Mouse (Mus musculus) G1E (cell line): ENCODE data around the gene Atp13a4.

ENCODE experiments used
- CTCF ChIP-seq: IDR thresholded peaks from 2 replicates; pipeline ENCODE4 v1.5.1; 2012; ENCODE audit warnings: low read depth, low read length, inconsistent platforms, mixed read lengths
- GATA1 ChIP-seq: IDR thresholded peaks from 2 replicates; pipeline ENCODE4 v1.6.1; 2012; ENCODE audit warnings: borderline replicate concordance, low read length, inconsistent platforms, mixed read lengths
- GATA2 ChIP-seq: IDR thresholded peaks from 2 replicates; pipeline ENCODE4 v1.6.1; 2012; ENCODE audit warnings: low read depth, low read length, inconsistent platforms, borderline replicate concordance
- POLR2AphosphoS5 ChIP-seq: IDR thresholded peaks from 2 replicates; pipeline ENCODE4 v1.6.1; 2012; ENCODE audit warnings: low read depth, low read length, inconsistent platforms; ENCODE audit not compliant: insufficient replicate concordance
- TAL1 ChIP-seq: conservative IDR thresholded peaks from 2 replicates; pipeline ENCODE4 v1.6.1; 2012; ENCODE audit warnings: low read depth, low read length, inconsistent platforms, mixed read lengths

DNA sequence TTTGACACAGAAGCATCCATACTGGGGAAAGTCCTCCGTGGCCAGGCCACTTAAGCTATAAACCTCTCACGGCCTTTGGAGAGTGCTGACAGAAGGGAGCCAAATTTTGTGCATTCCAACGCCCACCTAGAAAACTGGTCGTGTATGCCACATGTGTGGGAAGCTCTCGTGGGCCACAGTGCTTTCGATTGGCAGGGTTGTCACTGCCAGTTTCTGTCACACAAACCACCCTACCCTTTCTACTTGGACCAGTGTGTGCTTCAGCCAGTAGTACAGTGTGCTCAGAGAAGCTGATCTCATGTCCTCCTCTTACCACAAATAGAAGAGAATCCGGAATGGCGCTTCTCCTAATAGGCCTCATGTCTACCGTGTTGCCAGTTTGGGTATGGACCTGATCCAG is 40.5 kb downstream of the Atp13a4 start:
- TF ChIP-seq CTCF, result no peak
- no peak for TF ChIP-seq TAL1
- TF ChIP-seq POLR2AphosphoS5, result no peak
- no peak for TF ChIP-seq GATA2
- no peak for TF ChIP-seq GATA1
